Mouse (Mus musculus) G1E (cell line): Measurements from ENCODE around the gene Tmem150a.

Experiments used
- CTCF ChIP-seq: IDR thresholded peaks from 2 replicates; pipeline ENCODE4 v1.5.1; 2012; ENCODE audit warnings: low read depth, low read length, inconsistent platforms, mixed read lengths
- GATA2 ChIP-seq: IDR thresholded peaks from 2 replicates; pipeline ENCODE4 v1.6.1; 2012; ENCODE audit warnings: low read depth, low read length, inconsistent platforms, borderline replicate concordance
- POLR2AphosphoS5 ChIP-seq: IDR thresholded peaks from 2 replicates; pipeline ENCODE4 v1.6.1; 2012; ENCODE audit warnings: low read depth, low read length, inconsistent platforms; ENCODE audit not compliant: insufficient replicate concordance

- TF ChIP-seq GATA2 = no peak
- TF ChIP-seq CTCF = no peak
- no peak for TF ChIP-seq POLR2AphosphoS5
Observed at GRCm38 (mm10) chr6:72348411-72348810, 6.8 kb upstream of the Tmem150a start.
